Mouse (Mus musculus): ENCODE results near the gene Adam12. TPM values are rescaled to one million over a fixed set of nuclear protein-coding genes. Genes with fewer than 3 reads are reported as not detected.

Adam12 gene
- polyA plus RNA-seq, 2 experiments, result 17.0 to 18.1 TPM

GRCm38 (mm10) chr7:133921291-133921690 lies 310.7 kb downstream of the Adam12 start:
- no peaks in the 10 kb centered on the region for H3K9me3 ChIP-seq (ENCODE audit: control insufficient read depth, low read length)
- 0 out of 2 replicates have a peak, but pooled peaks cover 2% of the 10 kb centered on the region for H3K4me1 ChIP-seq (ENCODE audit: control insufficient read depth, insufficient read depth, low read length)
- DNase-seq (ENCODE audit: low spot score), result no peak
- H3K9ac ChIP-seq (ENCODE audit: low read depth, low read length, severe bottlenecking), result no peak overlapping the region
- H3K36me3 ChIP-seq (ENCODE audit: control insufficient read depth, insufficient read depth, low read length), result 0 out of 2 replicates have a peak, but pooled peaks cover 2% of the 10 kb centered on the region
- no peak overlapping the region for H3K4me2 ChIP-seq (replicated peaks; ENCODE audit: low read depth, low read length, severe bottlenecking)
- ATAC-seq (ENCODE audit: low FRiP score, low read depth), result no peak
- no peak overlapping the region for H3K4me3 ChIP-seq (replicated peaks; ENCODE audit: low read length)
- TF ChIP-seq POLR2A (IDR thresholded peaks at IDR 0.05; ENCODE audit: borderline replicate concordance, extremely low read depth, insufficient read depth, insufficient read length), result no peak
- 96% methylated on average over 4 of the region's 4 CpGs for WGBS
- no peak overlapping the region for H3K27ac ChIP-seq (replicated peaks; ENCODE audit: low read depth, low read length)
- no peaks in the 10 kb centered on the region for H3K27me3 ChIP-seq (ENCODE audit: control insufficient read depth, insufficient read depth, low read length)

- TF ChIP-seq POLR2A (IDR thresholded peaks at IDR 0.05; ENCODE audit: borderline replicate concordance, extremely low read depth, insufficient read depth, insufficient read length), result no peak
Measured at GRCm38 (mm10) chr7:133920724-133921123, 311.2 kb downstream of the Adam12 start.

GRCm38 (mm10) chr7:133919918-133920317 lies 312.0 kb downstream of the Adam12 start:
- Histone ChIP-seq H3K4me2 (replicated peaks; ENCODE audit: low read depth, low read length, severe bottlenecking) (no peak overlapping the region), H3K4me3 (replicated peaks; ENCODE audit: low read length) (no peak overlapping the region), H3K9ac (ENCODE audit: low read depth, low read length, severe bottlenecking) (no peak overlapping the region), H3K4me1 (ENCODE audit: control insufficient read depth, insufficient read depth, low read length) (0 out of 2 replicates have a peak, but pooled peaks cover 2% of the 10 kb centered on the region), H3K36me3 (ENCODE audit: control insufficient read depth, insufficient read depth, low read length) (0 out of 2 replicates have a peak, but pooled peaks cover 2% of the 10 kb centered on the region), H3K27ac (replicated peaks; ENCODE audit: low read depth, low read length) (no peak overlapping the region), H3K27me3 (ENCODE audit: control insufficient read depth, insufficient read depth, low read length) (no peaks in the 10 kb centered on the region), H3K9me3 (ENCODE audit: control insufficient read depth, low read length) (no peaks in the 10 kb centered on the region)
- no peak for TF ChIP-seq POLR2A (IDR thresholded peaks at IDR 0.05; ENCODE audit: borderline replicate concordance, extremely low read depth, insufficient read depth, insufficient read length)
- WGBS, result 81% methylated on average over 5 of the region's 5 CpGs
- no peak for DNase-seq (ENCODE audit: low spot score)
- no peak for ATAC-seq (ENCODE audit: low FRiP score, low read depth)

More at GRCm38 (mm10) chr7:133920724-133921123, 311.2 kb downstream of the Adam12 start:
- Histone ChIP-seq H3K4me3 (replicated peaks; ENCODE audit: low read length) (no peak overlapping the region), H3K27ac (replicated peaks; ENCODE audit: low read depth, low read length) (no peak overlapping the region), H3K27me3 (ENCODE audit: control insufficient read depth, insufficient read depth, low read length) (no peaks in the 10 kb centered on the region), H3K4me1 (ENCODE audit: control insufficient read depth, insufficient read depth, low read length) (0 out of 2 replicates have a peak, but pooled peaks cover 2% of the 10 kb centered on the region), H3K36me3 (ENCODE audit: control insufficient read depth, insufficient read depth, low read length) (0 out of 2 replicates have a peak, but pooled peaks cover 2% of the 10 kb centered on the region), H3K9me3 (ENCODE audit: control insufficient read depth, low read length) (no peaks in the 10 kb centered on the region), H3K4me2 (replicated peaks; ENCODE audit: low read depth, low read length, severe bottlenecking) (no peak overlapping the region), H3K9ac (ENCODE audit: low read depth, low read length, severe bottlenecking) (no peak overlapping the region)
- ATAC-seq (ENCODE audit: low FRiP score, low read depth), result no peak
- no peak for DNase-seq (ENCODE audit: low spot score)
- WGBS, result 95% methylated on average over 7 of the region's 7 CpGs

GRCm38 (mm10) chr7:133919306-133919705 lies 312.6 kb downstream of the Adam12 start:
- no peaks in the 10 kb centered on the region for H3K27me3 ChIP-seq (ENCODE audit: control insufficient read depth, insufficient read depth, low read length)
- WGBS, result 61% methylated on average over 5 of the region's 5 CpGs
- H3K27ac ChIP-seq (replicated peaks; ENCODE audit: low read depth, low read length), result no peak overlapping the region
- no peak for ATAC-seq (ENCODE audit: low FRiP score, low read depth)
- no peak overlapping the region for H3K9ac ChIP-seq (ENCODE audit: low read depth, low read length, severe bottlenecking)
- 0 out of 2 replicates have a peak, but pooled peaks cover 2% of the 10 kb centered on the region for H3K4me1 ChIP-seq (ENCODE audit: control insufficient read depth, insufficient read depth, low read length)
- no peak overlapping the region for H3K4me2 ChIP-seq (replicated peaks; ENCODE audit: low read depth, low read length, severe bottlenecking)
- no peak overlapping the region for H3K4me3 ChIP-seq (replicated peaks; ENCODE audit: low read length)
- no peak for TF ChIP-seq POLR2A (IDR thresholded peaks at IDR 0.05; ENCODE audit: borderline replicate concordance, extremely low read depth, insufficient read depth, insufficient read length)
- no peaks in the 10 kb centered on the region for H3K9me3 ChIP-seq (ENCODE audit: control insufficient read depth, low read length)
- no peak for DNase-seq (ENCODE audit: low spot score)
- H3K36me3 ChIP-seq (ENCODE audit: control insufficient read depth, insufficient read depth, low read length), result 0 out of 2 replicates have a peak, but pooled peaks cover 2% of the 10 kb centered on the region

- H3K9me3 ChIP-seq (ENCODE audit: control insufficient read depth, low read length), result no peaks in the 10 kb centered on the region
- no peak overlapping the region for H3K4me2 ChIP-seq (replicated peaks; ENCODE audit: low read depth, low read length, severe bottlenecking)
- H3K4me1 ChIP-seq (ENCODE audit: control insufficient read depth, insufficient read depth, low read length), result 0 out of 2 replicates have a peak, but pooled peaks cover 2% of the 10 kb centered on the region
- no peak overlapping the region for H3K9ac ChIP-seq (ENCODE audit: low read depth, low read length, severe bottlenecking)
- no peak overlapping the region for H3K4me3 ChIP-seq (replicated peaks; ENCODE audit: low read length)
- WGBS, result 87% methylated on average over 9 of the region's 9 CpGs
- no peak overlapping the region for H3K27ac ChIP-seq (replicated peaks; ENCODE audit: low read depth, low read length)
- TF ChIP-seq POLR2A (IDR thresholded peaks at IDR 0.05; ENCODE audit: borderline replicate concordance, extremely low read depth, insufficient read depth, insufficient read length), result no peak
- H3K27me3 ChIP-seq (ENCODE audit: control insufficient read depth, insufficient read depth, low read length), result no peaks in the 10 kb centered on the region
- no peak for ATAC-seq (ENCODE audit: low FRiP score, low read depth)
- DNase-seq (ENCODE audit: low spot score), result no peak
- H3K36me3 ChIP-seq (ENCODE audit: control insufficient read depth, insufficient read depth, low read length), result 0 out of 2 replicates have a peak, but pooled peaks cover 2% of the 10 kb centered on the region
Measured at GRCm38 (mm10) chr7:133916230-133916629, 315.7 kb downstream of the Adam12 start.

Measured in limb, embryonic 14.5 days (tissue).